Mouse (Mus musculus) bone marrow macrophage, adult 2 months (primary cell): ENCODE measurements at regions not wholly inside any gene's neighbourhood (a gene's known extent, or its start where the extent isn't known, plus 50 kb on each side); places are given as distances from the start of the nearest gene placed in this dataset.

Experiments
- H3K27ac ChIP-seq: 2 replicates; pipeline ENCODE4 v1.5.1; 2012; ENCODE audit warnings: low read depth, low read length; ENCODE audit not compliant: insufficient read depth
- H3K4me1 ChIP-seq: 2 replicates; pipeline ENCODE4 v1.6.1; 2012; ENCODE audit warnings: low read length; ENCODE audit not compliant: control insufficient read depth, insufficient read depth
- H3K4me3 ChIP-seq: 2 replicates; pipeline ENCODE4 v1.5.1; 2012; ENCODE audit warnings: mild to moderate bottlenecking, low read length, moderate library complexity; ENCODE audit not compliant: insufficient read depth
- CTCF ChIP-seq: IDR thresholded peaks from 2 replicates; pipeline ENCODE4 v1.5.1; 2012; ENCODE audit warnings: low read depth, mild to moderate bottlenecking, low read length, moderate library complexity
- POLR2A ChIP-seq: IDR thresholded peaks from 2 replicates; pipeline ENCODE4 v1.6.1; 2012; ENCODE audit warnings: mild to moderate bottlenecking, low read depth, low read length, borderline replicate concordance

DNA sequence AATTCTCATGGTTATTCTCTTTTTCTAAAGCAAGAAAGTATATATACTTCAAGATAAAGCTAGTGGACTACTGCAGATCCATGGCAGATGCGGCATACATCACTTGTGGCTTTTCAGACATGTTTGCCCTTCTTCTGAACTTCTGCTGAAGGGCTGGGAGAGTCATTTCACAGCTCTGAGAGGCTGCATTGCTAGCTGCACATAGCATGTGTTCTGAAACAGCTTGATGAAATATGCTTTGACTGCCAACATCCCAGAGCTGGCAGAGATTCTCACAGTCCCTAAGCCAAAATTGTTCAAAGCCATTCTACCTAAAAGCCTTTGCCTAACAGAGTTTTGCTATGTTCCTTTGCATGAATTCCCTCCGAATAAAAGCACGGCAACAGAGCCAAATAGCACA, 177.9 kb downstream of the Gm9733 start:
- Histone ChIP-seq H3K4me1 (no peaks in the 10 kb centered on the region), H3K27ac (no peak overlapping the region), H3K4me3 (no peak overlapping the region)
- TF ChIP-seq CTCF = no peak
- no peak for TF ChIP-seq POLR2A

DNA sequence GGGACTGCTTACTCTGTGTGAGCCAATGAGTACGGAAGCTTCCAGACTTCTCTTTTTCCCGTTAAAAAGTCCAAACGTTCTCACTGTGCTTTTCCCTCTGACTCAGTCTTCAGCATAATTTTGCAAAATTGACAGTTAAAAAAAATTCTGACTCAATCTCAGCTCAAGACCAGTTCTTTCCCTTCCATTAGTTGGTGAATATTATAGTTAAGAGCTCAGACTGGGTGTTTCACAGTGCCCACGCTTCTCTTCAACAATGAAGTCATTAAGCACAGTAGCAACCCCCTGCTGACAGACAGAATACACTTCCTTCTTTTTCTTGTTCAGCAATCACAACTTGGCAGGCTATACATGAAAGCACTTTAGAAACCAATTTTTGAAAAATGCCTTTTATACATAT, 175.4 kb downstream of the Gm9733 start:
- Histone ChIP-seq H3K27ac (no peak overlapping the region), H3K4me1 (no peaks in the 10 kb centered on the region), H3K4me3 (no peak overlapping the region)
- TF ChIP-seq POLR2A (no peak), CTCF (no peak)

DNA sequence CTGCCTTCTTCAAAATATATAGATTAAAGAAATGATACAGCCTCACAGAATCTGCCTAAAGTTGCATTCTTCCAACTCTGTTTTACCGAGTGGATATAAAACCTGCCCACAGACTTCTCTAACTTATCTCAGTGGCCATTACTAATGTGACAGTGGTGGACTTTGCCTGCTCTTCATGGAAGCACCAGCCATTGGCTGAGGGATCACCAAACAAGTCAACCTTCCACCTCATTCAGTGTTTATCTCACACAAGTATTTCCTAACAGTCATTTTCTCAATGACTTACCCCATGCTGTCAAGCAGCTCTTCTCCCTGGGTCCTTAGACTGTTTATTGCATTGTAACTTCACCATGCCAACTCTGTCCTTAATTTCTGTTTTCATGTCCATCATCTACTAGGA, 174.3 kb downstream of the Gm9733 start:
- Histone ChIP-seq H3K4me3 (no peak overlapping the region), H3K4me1 (no peaks in the 10 kb centered on the region), H3K27ac (no peak overlapping the region)
- no peak for TF ChIP-seq POLR2A
- no peak for TF ChIP-seq CTCF

DNA sequence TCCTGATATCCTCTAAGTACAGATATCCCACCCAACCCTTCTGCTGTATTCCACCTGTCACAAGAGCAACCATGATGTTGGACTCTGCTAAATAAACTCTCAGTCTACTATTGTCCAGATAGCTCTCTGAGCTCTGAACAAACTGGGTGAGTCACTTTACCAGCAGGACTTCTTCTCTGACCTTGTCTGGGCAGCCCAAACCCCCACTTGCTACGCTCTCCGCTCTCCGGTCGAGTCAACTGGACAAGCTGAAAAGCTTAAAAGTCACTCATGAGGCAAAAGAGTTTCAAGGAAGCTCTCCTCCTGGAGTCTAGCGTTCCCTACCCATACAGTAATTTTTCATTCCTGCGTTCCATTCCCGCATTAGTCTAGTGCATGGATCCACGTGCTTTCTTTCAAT, 173.2 kb downstream of the Gm9733 start:
- H3K4me3 ChIP-seq = no peak overlapping the region
- H3K4me1 ChIP-seq = no peaks in the 10 kb centered on the region
- no peak overlapping the region for H3K27ac ChIP-seq
- TF ChIP-seq CTCF (no peak), POLR2A (no peak)

DNA sequence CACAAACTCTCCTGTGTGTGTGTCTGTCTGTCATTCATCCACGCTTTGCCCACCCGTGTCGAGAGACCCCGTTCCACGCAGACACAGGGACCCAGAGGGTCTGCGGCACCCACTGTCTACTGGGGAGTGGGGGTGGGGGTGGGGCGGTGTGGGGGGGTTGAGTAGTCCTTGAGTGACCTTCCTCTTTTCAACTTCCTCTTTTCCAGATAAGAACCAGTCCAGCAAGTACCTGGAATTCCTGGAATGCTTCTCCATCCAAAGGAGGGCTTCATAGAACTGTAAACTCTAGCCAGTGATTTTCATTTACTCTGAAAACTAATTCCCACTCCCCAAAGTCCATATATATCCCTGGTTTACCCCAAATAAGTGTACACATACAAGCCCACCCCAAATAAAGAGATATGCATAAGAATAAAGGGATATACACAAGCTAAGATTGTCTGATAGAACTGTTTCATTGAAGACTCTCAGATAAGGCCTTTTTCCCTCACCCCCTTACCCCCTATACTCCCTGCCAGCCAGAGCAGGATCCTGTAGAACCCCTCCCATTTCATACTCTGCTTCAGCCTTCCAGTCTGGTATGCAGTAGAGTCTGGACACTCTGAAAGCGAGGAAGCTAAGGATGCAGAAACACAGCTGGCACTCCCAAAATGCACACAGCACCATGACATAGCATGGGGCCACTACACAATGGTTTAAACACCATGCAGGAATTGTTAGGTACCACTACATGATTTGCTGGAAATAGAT, 172.0 kb downstream of the Gm9733 start:
- no peak for TF ChIP-seq POLR2A
- no peak for TF ChIP-seq CTCF

DNA sequence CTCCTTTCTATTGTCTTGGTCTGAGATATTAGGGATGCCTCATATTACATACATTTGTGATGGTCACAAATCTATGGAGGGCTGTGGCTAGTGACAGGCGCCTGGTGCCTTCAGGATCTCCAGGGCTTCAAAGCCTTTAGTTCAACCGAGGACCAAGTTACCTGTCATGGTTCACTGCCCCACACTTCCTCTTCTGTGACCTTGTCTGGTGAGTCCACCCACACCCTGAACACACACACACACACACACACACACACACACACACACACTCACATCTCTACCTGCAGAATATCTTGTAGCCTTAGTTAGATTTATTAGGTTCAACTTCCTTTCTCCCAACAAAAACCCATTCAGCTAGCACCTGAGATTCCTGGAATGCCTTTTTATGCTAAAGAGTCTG, 156.3 kb downstream of the Gm9733 start:
- no peaks in the 10 kb centered on the region for H3K4me1 ChIP-seq
- no peak overlapping the region for H3K27ac ChIP-seq
- no peak overlapping the region for H3K4me3 ChIP-seq
- TF ChIP-seq POLR2A (no peak), CTCF (no peak)

More for the DNA sequence above, 172.0 kb downstream of the Gm9733 start:
- Histone ChIP-seq H3K27ac (no peak overlapping the region), H3K4me1 (no peaks in the 10 kb centered on the region), H3K4me3 (no peak overlapping the region)

DNA sequence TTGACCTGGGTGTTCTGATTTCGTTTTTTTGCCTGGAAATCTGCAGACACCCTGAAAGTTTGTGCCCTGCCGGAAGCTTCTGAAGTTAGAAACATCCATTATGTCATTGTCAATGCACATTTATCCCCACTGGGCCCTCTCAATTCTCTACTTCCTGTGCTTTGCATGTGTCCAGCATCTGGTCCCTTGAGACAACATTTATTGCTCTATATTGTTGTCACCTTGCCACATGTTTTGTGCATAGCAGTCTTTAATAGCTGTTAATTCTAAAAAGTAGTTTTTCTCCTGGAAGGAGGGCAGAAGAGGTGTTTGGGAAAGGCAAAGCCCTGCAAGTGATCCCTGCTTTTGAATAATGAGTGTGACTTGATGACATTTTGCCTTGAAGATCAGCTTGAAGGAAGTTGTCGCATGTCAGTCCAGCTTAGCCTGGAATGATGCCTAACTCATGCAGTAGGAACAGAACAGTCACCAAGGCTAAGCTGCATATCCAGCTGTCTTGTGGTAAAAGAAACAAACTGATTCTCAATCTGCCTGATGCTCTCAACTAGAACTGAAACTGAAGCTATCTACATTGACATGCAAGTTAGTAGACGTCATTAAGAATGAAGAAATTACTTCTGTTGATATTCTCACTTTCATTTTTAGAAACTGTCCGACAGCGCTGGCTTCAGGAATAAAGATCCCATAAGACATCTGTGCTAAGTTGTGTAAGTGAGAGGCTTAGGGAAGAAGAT, 152.9 kb downstream of the Gm9733 start:
- no peaks in the 10 kb centered on the region for H3K4me1 ChIP-seq
- H3K27ac ChIP-seq = no peak overlapping the region
- TF ChIP-seq CTCF (no peak), POLR2A (no peak)
- H3K4me3 ChIP-seq = no peak overlapping the region

DNA sequence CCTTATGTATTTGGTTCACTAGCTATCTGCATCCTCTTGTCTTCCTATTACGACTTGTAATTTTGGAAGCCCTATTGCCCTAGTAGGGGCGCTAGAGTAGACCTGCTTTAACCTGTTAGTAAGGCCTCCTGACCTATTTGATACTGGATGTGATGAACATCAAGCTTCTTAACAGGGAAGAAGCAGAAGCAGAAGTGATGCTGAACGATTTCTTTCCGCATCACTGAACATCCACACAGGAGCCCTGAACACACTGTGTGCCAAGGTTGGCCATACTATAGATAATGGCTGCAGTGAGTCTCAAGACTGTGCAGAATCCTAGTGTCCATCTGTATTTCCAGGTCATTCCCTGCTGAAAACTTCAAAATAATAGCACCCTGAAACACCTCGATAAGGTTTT, 151.0 kb downstream of the Gm9733 start:
- Histone ChIP-seq H3K4me3 (no peak overlapping the region), H3K27ac (no peak overlapping the region), H3K4me1 (no peaks in the 10 kb centered on the region)
- no peak for TF ChIP-seq POLR2A
- TF ChIP-seq CTCF = no peak

DNA sequence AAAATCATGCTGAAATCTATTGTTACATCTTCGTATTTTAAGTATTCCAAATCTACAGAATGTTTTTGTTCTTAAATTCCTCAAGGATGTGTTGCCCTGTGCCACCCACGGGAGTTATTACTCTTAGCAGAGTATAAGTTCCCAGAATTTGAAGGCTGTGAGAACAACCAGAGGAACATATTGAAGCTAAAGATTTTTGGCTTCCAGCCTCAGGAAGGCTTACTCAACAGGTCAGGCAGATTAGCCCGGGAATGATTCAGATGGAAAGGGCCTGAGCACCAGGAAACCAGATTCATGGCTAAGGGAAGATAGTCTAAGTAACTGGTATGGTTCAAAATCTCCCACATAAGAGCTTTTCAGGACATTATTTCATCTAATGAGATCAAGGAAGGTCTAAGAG, 145.4 kb downstream of the Gm9733 start:
- no peak overlapping the region for H3K4me3 ChIP-seq
- TF ChIP-seq POLR2A (no peak), CTCF (no peak)
- no peak overlapping the region for H3K27ac ChIP-seq
- no peaks in the 10 kb centered on the region for H3K4me1 ChIP-seq

DNA sequence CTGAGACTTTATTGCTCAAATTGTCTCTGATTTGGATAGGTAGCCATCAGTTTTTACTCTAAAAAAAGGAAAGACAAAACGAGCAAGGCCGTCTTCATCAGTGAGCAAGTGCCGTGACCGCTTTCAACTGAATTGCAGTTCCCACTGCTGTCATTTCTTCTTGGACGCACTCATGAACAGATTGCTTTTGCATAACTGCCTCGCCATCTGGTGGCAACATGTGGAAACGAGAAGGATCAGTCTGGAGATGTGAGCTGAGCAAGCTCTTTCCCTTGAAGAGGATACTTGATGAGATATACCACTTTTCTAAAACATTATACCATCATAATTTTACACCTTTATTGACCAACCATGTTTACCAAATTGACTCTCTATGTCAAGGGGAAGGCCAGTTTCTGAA, 137.7 kb downstream of the Gm9733 start:
- TF ChIP-seq CTCF (peak; percentile 14; the same call in 1 of the 2 replicates), POLR2A (no peak)
- H3K4me3 ChIP-seq = no peak overlapping the region
- H3K27ac ChIP-seq = no peak overlapping the region
- no peaks in the 10 kb centered on the region for H3K4me1 ChIP-seq
